Mouse (Mus musculus): ENCODE measurements at regions not wholly inside any gene's neighbourhood (a gene's known extent, or its start where the extent isn't known, plus 50 kb on each side); places are given as distances from the start of the nearest gene placed in this dataset.

DNA sequence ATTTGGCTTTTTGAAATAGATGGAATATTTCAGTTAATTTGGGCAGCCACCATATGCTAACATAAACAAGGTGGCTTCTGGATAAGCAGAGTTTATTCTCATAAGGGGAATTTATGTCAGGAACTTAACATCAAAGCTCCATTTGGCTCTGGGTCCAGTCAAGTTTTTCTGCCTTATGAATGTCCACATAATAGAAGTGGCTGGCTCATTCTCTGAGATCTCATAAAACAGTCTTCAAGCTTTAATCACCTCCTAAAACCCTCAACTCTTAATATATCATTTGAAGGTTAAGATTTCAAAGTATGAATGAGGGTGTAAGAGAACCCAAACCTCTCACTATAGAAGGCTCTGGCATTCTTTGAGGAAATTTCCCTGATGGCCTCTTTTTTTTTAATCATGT is 1361.0 kb downstream of the Efna5 start:
- Histone ChIP-seq H3K9ac (no peak overlapping the region), H3K9me3 (replicated peaks) (no peaks in the 10 kb centered on the region), H3K36me3 (no peaks in the 10 kb centered on the region), H3K4me2 (no peak overlapping the region), H3K4me1 (replicated peaks) (no peaks in the 10 kb centered on the region), H3K27me3 (no peaks in the 10 kb centered on the region), H3K27ac (no peak overlapping the region), H3K4me3 (replicated peaks) (no peak overlapping the region)
- DNase-seq (no peak), ATAC-seq (ENCODE audit: low read depth) (no peak)

DNA sequence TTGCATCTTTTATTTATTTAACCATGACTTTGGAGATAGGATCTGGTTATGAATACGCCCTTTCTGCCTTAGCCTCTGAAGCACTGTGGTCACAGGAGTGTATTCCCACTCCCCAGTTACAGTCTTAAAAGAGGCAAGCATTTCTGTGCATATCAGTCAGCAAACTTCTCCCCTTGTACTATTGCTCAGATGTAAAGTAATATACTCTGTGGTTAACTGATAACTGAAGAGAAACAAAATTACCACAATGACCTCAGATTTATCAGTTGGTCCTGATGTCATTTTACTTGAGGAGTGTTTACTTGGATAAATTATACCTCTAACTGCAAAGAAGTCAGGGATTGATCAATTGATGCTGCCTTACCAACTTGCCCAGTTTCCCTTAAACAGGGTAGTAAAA is 1366.1 kb downstream of the Efna5 start:
- H3K36me3 ChIP-seq: no peaks in the 10 kb centered on the region
- H3K27me3 ChIP-seq: no peaks in the 10 kb centered on the region
- no peak overlapping the region for H3K4me2 ChIP-seq
- H3K4me1 ChIP-seq (replicated peaks): no peaks in the 10 kb centered on the region
- no peak for DNase-seq
- no peak overlapping the region for H3K9ac ChIP-seq
- no peak overlapping the region for H3K4me3 ChIP-seq (replicated peaks)
- H3K27ac ChIP-seq: no peak overlapping the region
- H3K9me3 ChIP-seq (replicated peaks): no peaks in the 10 kb centered on the region
- 53% methylated on average over 1 of the region's 1 CpGs for WGBS (ENCODE audit: insufficient replicate concordance)
- no peak for ATAC-seq (ENCODE audit: low read depth)

DNA sequence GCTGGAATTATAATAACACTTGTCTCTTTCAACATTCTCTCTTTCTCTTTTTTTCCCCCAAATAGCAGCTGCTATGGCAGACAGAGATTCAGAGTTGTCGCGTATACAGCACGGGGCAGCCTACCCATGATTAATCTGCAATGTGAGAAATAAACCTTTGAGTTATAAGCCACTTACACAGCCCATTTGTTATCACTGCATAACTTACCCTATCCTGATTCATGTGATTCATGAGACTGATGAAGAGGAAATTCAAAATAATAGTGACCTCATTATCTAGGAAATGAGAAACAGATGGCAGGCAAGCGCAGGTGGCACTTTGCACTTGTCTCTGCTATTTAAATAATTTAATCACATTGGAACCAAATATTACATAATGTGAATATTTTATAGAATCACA is 1367.7 kb downstream of the Efna5 start:
- no peak overlapping the region for H3K27ac ChIP-seq
- WGBS (ENCODE audit: insufficient replicate concordance): 87% methylated on average over 4 of the region's 4 CpGs

DNA sequence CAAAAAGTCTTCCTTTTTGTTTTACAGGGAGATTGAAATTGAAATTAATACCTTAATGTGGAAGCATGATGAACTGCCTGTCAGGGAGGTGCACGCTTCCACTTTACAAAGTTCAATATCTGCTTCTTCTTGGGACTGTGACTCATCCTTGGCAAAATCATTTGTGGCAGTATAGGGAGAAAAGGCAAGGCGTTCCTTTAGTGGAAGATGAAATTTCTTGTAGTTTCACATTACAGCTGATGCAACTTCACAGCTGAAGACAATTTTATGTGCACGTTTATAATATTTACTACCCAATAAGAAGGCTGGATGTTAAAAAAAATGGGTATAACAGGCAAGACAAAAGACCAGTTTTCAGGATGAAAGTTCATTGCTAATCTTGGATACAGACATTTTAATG is 1385.9 kb downstream of the Efna5 start:
- ATAC-seq (ENCODE audit: low read depth) (no peak), DNase-seq (no peak)
- H3K27me3 ChIP-seq: no peaks in the 10 kb centered on the region
- H3K9ac ChIP-seq: no peak overlapping the region
- H3K27ac ChIP-seq: no peak overlapping the region
- H3K36me3 ChIP-seq: no peaks in the 10 kb centered on the region
- H3K9me3 ChIP-seq (replicated peaks): no peaks in the 10 kb centered on the region
- no peaks in the 10 kb centered on the region for H3K4me1 ChIP-seq (replicated peaks)
- H3K4me3 ChIP-seq (replicated peaks): no peak overlapping the region
- 55% methylated on average over 3 of the region's 3 CpGs for WGBS (ENCODE audit: insufficient replicate concordance)
- no peak overlapping the region for H3K4me2 ChIP-seq

More for the DNA sequence above, 1367.7 kb downstream of the Efna5 start:
- ATAC-seq (ENCODE audit: low read depth) (no peak), DNase-seq (no peak)
- Histone ChIP-seq H3K36me3 (no peaks in the 10 kb centered on the region), H3K9ac (no peak overlapping the region), H3K4me1 (replicated peaks) (no peaks in the 10 kb centered on the region), H3K4me2 (no peak overlapping the region), H3K9me3 (replicated peaks) (no peaks in the 10 kb centered on the region), H3K27me3 (no peaks in the 10 kb centered on the region), H3K4me3 (replicated peaks) (no peak overlapping the region)

DNA sequence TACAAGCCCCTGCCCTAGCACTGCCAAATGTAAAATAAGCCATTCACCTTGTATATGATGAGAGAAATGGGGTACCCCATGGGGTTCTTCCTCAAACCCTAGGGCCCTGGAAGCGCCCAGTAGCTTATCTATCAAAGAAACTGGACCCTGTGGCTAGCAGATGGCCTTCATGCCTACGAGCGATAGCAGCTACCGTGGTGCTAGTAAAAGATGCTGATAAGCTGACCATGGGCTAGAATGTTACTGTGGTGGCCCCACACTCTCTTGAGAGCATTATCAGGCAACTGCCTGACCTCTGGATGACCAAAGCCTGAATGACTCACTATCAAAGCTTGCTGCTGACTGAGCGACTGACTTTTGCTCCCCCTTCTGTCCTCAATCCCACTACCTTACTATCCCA is 1403.7 kb downstream of the Efna5 start:
- no peak overlapping the region for H3K4me2 ChIP-seq
- no peak overlapping the region for H3K9ac ChIP-seq
- no peak overlapping the region for H3K4me3 ChIP-seq (replicated peaks)
- peaks cover 22% of the 10 kb centered on the region; the same call in 1 of the 2 replicates for H3K9me3 ChIP-seq (replicated peaks)
- no peaks in the 10 kb centered on the region for H3K36me3 ChIP-seq
- H3K27me3 ChIP-seq: no peaks in the 10 kb centered on the region
- DNase-seq (peak; percentile 3), ATAC-seq (ENCODE audit: low read depth) (peak; percentile 24)
- 52% methylated on average over 5 of the region's 5 CpGs for WGBS (ENCODE audit: insufficient replicate concordance)
- H3K4me1 ChIP-seq (replicated peaks): 0 out of 2 replicates have a peak, but pooled peaks cover 3% of the 10 kb centered on the region
- H3K27ac ChIP-seq: no peak overlapping the region

DNA sequence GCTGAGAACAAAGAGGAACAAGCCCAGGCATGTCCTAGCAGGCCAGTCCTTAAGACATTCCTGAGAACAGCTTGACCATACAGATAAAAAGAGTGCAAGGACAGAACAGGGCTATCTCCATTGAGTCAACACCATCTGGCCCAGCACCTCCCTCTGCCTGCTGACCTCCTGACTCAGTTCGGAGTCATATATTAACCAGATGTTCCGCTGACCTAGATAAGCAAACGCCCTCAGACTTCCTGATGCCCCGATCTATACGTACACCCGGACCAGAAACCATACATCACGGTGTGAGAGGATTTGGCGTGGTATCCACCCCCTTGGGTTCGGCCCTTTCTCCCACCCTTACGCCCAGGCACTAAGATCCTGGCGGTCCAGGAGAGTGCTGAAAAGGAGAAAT is 1406.7 kb downstream of the Efna5 start:
- Histone ChIP-seq H3K27me3 (no peaks in the 10 kb centered on the region), H3K9me3 (replicated peaks) (0 out of 2 replicates have a peak, but pooled peaks cover 11% of the 10 kb centered on the region), H3K27ac (no peak overlapping the region), H3K4me1 (replicated peaks) (0 out of 2 replicates have a peak, but pooled peaks cover 3% of the 10 kb centered on the region), H3K36me3 (no peaks in the 10 kb centered on the region), H3K4me3 (replicated peaks) (no peak overlapping the region), H3K9ac (no peak overlapping the region), H3K4me2 (no peak overlapping the region)
- DNase-seq (peak; percentile 20), ATAC-seq (ENCODE audit: low read depth) (peak; percentile 88)
- 51% methylated on average over 11 of the region's 11 CpGs for WGBS (ENCODE audit: insufficient replicate concordance)

DNA sequence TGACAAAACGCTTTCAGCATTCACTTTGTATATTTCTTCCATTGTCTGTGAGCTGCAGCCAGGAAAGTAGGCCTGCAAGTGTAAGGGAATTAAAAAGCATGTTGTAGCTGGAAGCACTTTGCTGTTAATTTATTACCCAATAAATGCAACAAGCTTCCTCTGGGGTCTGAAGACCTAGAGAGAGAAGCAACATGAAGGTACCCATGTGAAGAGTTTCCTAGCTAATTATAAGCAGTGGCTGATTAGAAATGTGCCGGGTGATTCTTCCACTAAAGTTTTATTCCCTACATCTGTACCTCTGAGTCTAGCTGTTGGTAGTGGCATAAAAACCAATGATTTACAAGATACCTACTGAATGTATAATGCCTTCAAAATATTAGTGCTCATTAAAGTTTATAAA is 1428.2 kb downstream of the Efna5 start:
- Histone ChIP-seq H3K27me3 (no peaks in the 10 kb centered on the region), H3K4me3 (replicated peaks) (no peak overlapping the region), H3K36me3 (no peaks in the 10 kb centered on the region), H3K4me1 (replicated peaks) (no peaks in the 10 kb centered on the region), H3K4me2 (no peak overlapping the region), H3K9ac (no peak overlapping the region), H3K27ac (no peak overlapping the region), H3K9me3 (replicated peaks) (no peaks in the 10 kb centered on the region)
- DNase-seq: no peak
- WGBS (ENCODE audit: insufficient replicate concordance): 54% methylated on average over 2 of the region's 2 CpGs
- ATAC-seq (ENCODE audit: low read depth): no peak

DNA sequence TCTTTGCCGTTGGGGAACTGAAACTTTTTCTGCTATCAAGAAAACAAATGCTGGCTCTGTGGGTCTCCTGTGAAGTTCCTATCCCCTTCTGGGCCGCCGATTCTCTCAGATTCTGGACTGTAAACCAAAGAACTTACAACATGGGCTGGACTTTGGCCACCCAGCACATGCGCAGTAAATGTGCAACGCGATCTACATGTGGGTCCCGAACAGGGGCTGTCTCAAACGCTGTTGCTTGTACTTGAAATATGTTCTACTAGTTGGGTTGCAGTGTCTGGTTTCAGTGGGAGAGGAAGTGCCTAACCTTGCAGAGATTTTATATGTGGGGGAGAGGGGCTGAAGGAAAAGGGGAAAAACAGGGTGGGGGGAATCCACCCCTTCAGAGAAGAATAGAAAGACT is 1454.3 kb downstream of the Efna5 start:
- Histone ChIP-seq H3K4me3 (replicated peaks) (no peak overlapping the region), H3K36me3 (no peaks in the 10 kb centered on the region), H3K27ac (no peak overlapping the region), H3K9ac (no peak overlapping the region), H3K27me3 (no peaks in the 10 kb centered on the region), H3K4me1 (replicated peaks) (no peaks in the 10 kb centered on the region), H3K4me2 (no peak overlapping the region), H3K9me3 (replicated peaks) (no peaks in the 10 kb centered on the region)
- ATAC-seq (ENCODE audit: low read depth) (no peak), DNase-seq (no peak)
- 73% methylated on average over 8 of the region's 8 CpGs for WGBS (ENCODE audit: insufficient replicate concordance)
